ENCODE assay signal across 1 mouse cellular context in genomic region chr7:105632551-105632972, GRCm38 (mm10).
TF ChIP-seq lines count a peak whose summit lies in the region.

No protein-coding gene starts in this region.

TF ChIP-seq in MEL, 35 proteins besides CTCF, POLR2A, EP300 and RAD21:
- TF ChIP-seq POLR2AphosphoS2 (IDR thresholded peaks at IDR 0.05; ENCODE audit: low read length) (no peak), GABPA (IDR thresholded peaks at IDR 0.05; ENCODE audit: low read depth, low read length) (no peak), E2F4 (IDR thresholded peaks at IDR 0.05; ENCODE audit: borderline replicate concordance, low read depth, low read length) (no peak), ZKSCAN1 (IDR thresholded peaks at IDR 0.05; ENCODE audit: low read depth, low read length) (no peak), NRF1 (IDR thresholded peaks at IDR 0.05; ENCODE audit: insufficient read depth, low read depth, low read length, poor library complexity, severe bottlenecking) (no peak), ETS1 (IDR thresholded peaks at IDR 0.05; ENCODE audit: low read depth, low read length) (no peak), MYC (IDR thresholded peaks at IDR 0.05; ENCODE audit: low read depth, low read length) (no peak), JUND (IDR thresholded peaks at IDR 0.05; ENCODE audit: low read depth, low read length) (no peak), RCOR1 (IDR thresholded peaks at IDR 0.05; ENCODE audit: low read depth, low read length) (no peak), GATA1 (IDR thresholded peaks at IDR 0.05; ENCODE audit: low read depth, low read length) (no peak), POLR2AphosphoS5 (IDR thresholded peaks at IDR 0.05; ENCODE audit: borderline replicate concordance, low read depth, low read length) (no peak), CHD1 (IDR thresholded peaks at IDR 0.05; ENCODE audit: low read depth, low read length) (no peak), ZC3H11A (IDR thresholded peaks at IDR 0.05; ENCODE audit: low read depth, low read length) (no peak)
